Comparison of ENCODE assay signal across 14 mouse cellular contexts in the genomic region with DNA sequence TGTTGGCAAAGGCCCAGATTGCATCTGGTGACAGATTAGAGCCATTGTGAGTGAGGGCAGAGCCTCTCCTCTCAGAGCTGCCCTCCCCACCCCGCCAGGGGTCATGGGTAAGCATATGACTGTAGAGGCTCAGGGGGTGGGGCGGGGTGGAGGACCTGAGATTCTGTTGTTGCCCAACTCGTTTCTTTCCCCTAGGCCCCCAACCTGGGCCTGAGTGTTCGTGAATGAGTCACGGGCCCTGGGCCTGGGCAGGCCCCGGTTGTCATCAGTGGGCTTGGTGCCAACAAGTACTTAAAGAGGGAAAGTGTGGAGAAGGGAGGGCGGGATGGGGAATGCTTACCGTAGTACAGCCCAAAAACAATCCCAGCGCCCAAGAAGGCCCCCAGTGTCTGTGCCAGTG. TPM values are rescaled to one million over a fixed set of nuclear protein-coding genes. Genes with fewer than 3 reads are reported as not detected.
DNase-seq lines count a peak whose midpoint lies in the region; ATAC-seq lines count a peak whose summit lies in the region.
"Had no signal": no experiment of that assay in that cellular context is flagged by ENCODE, and none has a peak within 500 bp of the region (broad histone marks: within the 10 kb centered on the region; RNA-seq: fewer than 3 reads in every experiment).

No protein-coding gene starts in this region.

- 60% methylated on average over 9 of the region's 9 CpGs for WGBS in embryonic facial prominence, embryonic 14.5 days
- WGBS in embryonic facial prominence, embryonic 10.5 days: 84% methylated on average over 9 of the region's 9 CpGs
- WGBS in liver, embryonic 11.5 days: 80% methylated on average over 9 of the region's 9 CpGs

- H3K9ac ChIP-seq in embryonic facial prominence, embryonic 14.5 days (ENCODE audit: low read depth, low read length): no peak overlapping the region
- no peak overlapping the region for H3K9ac ChIP-seq in liver, embryonic 11.5 days (ENCODE audit: low read depth, low read length)
- H3K9ac ChIP-seq: neural tube, embryonic 12.5 days had no signal

- no peak overlapping the region for H3K4me2 ChIP-seq in embryonic facial prominence, embryonic 14.5 days (ENCODE audit: low read depth, low read length)
- H3K4me2 ChIP-seq in liver, embryonic 11.5 days: no peak overlapping the region
- H3K4me2 ChIP-seq: neural tube, embryonic 12.5 days had no signal

- no peak overlapping the region for H3K4me3 ChIP-seq in embryonic facial prominence, embryonic 14.5 days (ENCODE audit: low read depth, low read length)
- H3K4me3 ChIP-seq in embryonic facial prominence, embryonic 10.5 days: no peak overlapping the region
- no peak overlapping the region for H3K4me3 ChIP-seq in liver, embryonic 11.5 days (ENCODE audit: low read depth, low read length)
- H3K4me3 ChIP-seq: neural tube, embryonic 12.5 days had no signal

- no peaks in the 10 kb centered on the region for H3K36me3 ChIP-seq in embryonic facial prominence, embryonic 14.5 days (ENCODE audit: control insufficient read depth, insufficient read depth, low read length)
- no peaks in the 10 kb centered on the region for H3K36me3 ChIP-seq in embryonic facial prominence, embryonic 10.5 days (replicated peaks)
- no peaks in the 10 kb centered on the region for H3K36me3 ChIP-seq in liver, embryonic 11.5 days (ENCODE audit: control insufficient read depth, insufficient read depth, low read length)
- H3K36me3 ChIP-seq: neural tube, embryonic 12.5 days had no signal

- no peak overlapping the region for H3K27ac ChIP-seq in embryonic facial prominence, embryonic 14.5 days (replicated peaks; ENCODE audit: low read depth, low read length)
- H3K27ac ChIP-seq in embryonic facial prominence, embryonic 10.5 days (replicated peaks): no peak overlapping the region
- H3K27ac ChIP-seq in liver, embryonic 11.5 days (ENCODE audit: low read depth, low read length): no peak overlapping the region
- H3K27ac ChIP-seq: neural tube, embryonic 12.5 days had no signal

- peak; percentile 88 for DNase-seq in embryonic facial prominence, embryonic 14.5 days (ENCODE audit: low spot score)
- DNase-seq in embryonic facial prominence, embryonic 10.5 days (ENCODE audit: low spot score): no peak
- peak; percentile 85 for DNase-seq in 3134 (ENCODE audit: extremely low read depth, insufficient read length, low spot score)
- DNase-seq in adrenal gland, postnatal 36 days: peak; percentile 65 to 69
- peak; percentile 41 for DNase-seq in lung, postnatal 25 days (ENCODE audit: low spot score)
- no peak for DNase-seq in liver, embryonic 11.5 days (ENCODE audit: low spot score)
- no peak for DNase-seq in cerebellum, postnatal 14 days
- DNase-seq in layer of hippocampus, postnatal 10 days (ENCODE audit: low spot score in 2 of 2): no peak
- DNase-seq: cerebellum, adult 8-10 months; gastrocnemius, postnatal 14 days had no signal

- peak; percentile 58; the same call in 1 of the 2 replicates for ATAC-seq in embryonic facial prominence, embryonic 14.5 days (ENCODE audit: low read depth)
- no peak for ATAC-seq in liver, embryonic 11.5 days (replicated peaks; ENCODE audit: low FRiP score)
- ATAC-seq: activated CD4-positive, CD25-positive, alpha-beta regulatory T cell, adult 4 months had no signal

- no peaks in the 10 kb centered on the region for H3K9me3 ChIP-seq in embryonic facial prominence, embryonic 14.5 days (ENCODE audit: control insufficient read depth, low read length)
- no peaks in the 10 kb centered on the region for H3K9me3 ChIP-seq in embryonic facial prominence, embryonic 10.5 days
- no peaks in the 10 kb centered on the region for H3K9me3 ChIP-seq in liver, embryonic 11.5 days (ENCODE audit: control insufficient read depth, low read length)
- H3K9me3 ChIP-seq: neural tube, embryonic 12.5 days had no signal

- peaks cover 8% of the 10 kb centered on the region for H3K4me1 ChIP-seq in embryonic facial prominence, embryonic 14.5 days (ENCODE audit: control insufficient read depth, insufficient read depth, low read length)
- H3K4me1 ChIP-seq in embryonic facial prominence, embryonic 10.5 days: peaks cover 49% of the 10 kb centered on the region
- H3K4me1 ChIP-seq in liver, embryonic 11.5 days (replicated peaks; ENCODE audit: control insufficient read depth, insufficient read depth, low read length): peaks cover 43% of the 10 kb centered on the region

- peaks cover 21% of the 10 kb centered on the region for H3K27me3 ChIP-seq in embryonic facial prominence, embryonic 14.5 days (replicated peaks; ENCODE audit: control insufficient read depth, insufficient read depth, low read length)
- peaks cover 49% of the 10 kb centered on the region for H3K27me3 ChIP-seq in embryonic facial prominence, embryonic 10.5 days (replicated peaks; ENCODE audit: low read depth, poor library complexity, severe bottlenecking)
- H3K27me3 ChIP-seq in liver, embryonic 11.5 days (replicated peaks; ENCODE audit: control insufficient read depth, insufficient read depth, low read length): peaks cover 28% of the 10 kb centered on the region

RNA-seq across cellular contexts. Expression of gene Aqp3, which starts 3.6 kb away (rescaled TPM):
- 18.4 and 20.4 TPM in 2 replicates for polyA plus RNA-seq in embryonic facial prominence, embryonic 14.5 days (2014; fragmentation: Nextera tagmentation; extraction: Ambion mirVana)
- polyA plus RNA-seq in embryonic facial prominence, embryonic 10.5 days (2016; fragmentation: Nextera tagmentation; extraction: Ambion mirVana): 2.9 and 4.5 TPM in 2 replicates
- under 1 TPM in 1 of 2 experiments, not detected in 1; 0.23 TPM for total RNA-seq in adrenal gland, postnatal 36 days (2021)
- polyA plus RNA-seq in liver, embryonic 11.5 days (2014; fragmentation: Nextera tagmentation; extraction: Ambion mirVana): 12.7 and 15.7 TPM in 2 replicates
- under 1 TPM in 1 of 2 experiments, not detected in 1; 0.67 TPM for total RNA-seq in layer of hippocampus, postnatal 10 days (2021)
- total RNA-seq: gastrocnemius, postnatal 14 days; megakaryocyte progenitor cell, adult 5-6 weeks had no signal

RNA-seq across cellular contexts. Expression of gene Nol6, which starts 29.9 kb away (rescaled TPM):
- polyA plus RNA-seq in embryonic facial prominence, embryonic 14.5 days (2014; fragmentation: Nextera tagmentation; extraction: Ambion mirVana): 24.9 and 29.4 TPM in 2 replicates
- 34.5 and 36.8 TPM in 2 replicates for polyA plus RNA-seq in embryonic facial prominence, embryonic 10.5 days (2016; fragmentation: Nextera tagmentation; extraction: Ambion mirVana)
- total RNA-seq in adrenal gland, postnatal 36 days (2021): 10 to 100 TPM; 58.0 to 61.8 TPM
- polyA plus RNA-seq in liver, embryonic 11.5 days (2014; fragmentation: Nextera tagmentation; extraction: Ambion mirVana): 35.8 and 39.8 TPM in 2 replicates
- total RNA-seq in layer of hippocampus, postnatal 10 days (2021): 10 to 100 TPM; 86.2 to 87.7 TPM

RNA-seq across cellular contexts. Expression of gene Ube2r2, which starts 41.2 kb away (rescaled TPM):
- 83.7 and 90.7 TPM in 2 replicates for polyA plus RNA-seq in embryonic facial prominence, embryonic 14.5 days (2014; fragmentation: Nextera tagmentation; extraction: Ambion mirVana)
- polyA plus RNA-seq in embryonic facial prominence, embryonic 10.5 days (2016; fragmentation: Nextera tagmentation; extraction: Ambion mirVana): 95.7 and 96.7 TPM in 2 replicates
- 100 to 1,000 TPM; 103 to 115 TPM for total RNA-seq in adrenal gland, postnatal 36 days (2021)
- polyA plus RNA-seq in liver, embryonic 11.5 days (2014; fragmentation: Nextera tagmentation; extraction: Ambion mirVana): 46.7 and 49.2 TPM in 2 replicates
- total RNA-seq in layer of hippocampus, postnatal 10 days (2021): 10 to 100 TPM; 84.2 to 84.4 TPM

RNA-seq across cellular contexts. Expression of gene Aqp7, which starts 46.4 kb away (rescaled TPM):
- 0.18 and 0.74 TPM in 2 replicates for polyA plus RNA-seq in embryonic facial prominence, embryonic 14.5 days (2014; fragmentation: Nextera tagmentation; extraction: Ambion mirVana)
- polyA plus RNA-seq in embryonic facial prominence, embryonic 10.5 days (2016; fragmentation: Nextera tagmentation; extraction: Ambion mirVana): 0.06 TPM in 1 of 2 replicates, not detected in the other
- 10 to 100 TPM; 22.9 to 26.1 TPM for total RNA-seq in adrenal gland, postnatal 36 days (2021)
- polyA plus RNA-seq in liver, embryonic 11.5 days (2014; fragmentation: Nextera tagmentation; extraction: Ambion mirVana): 0.86 and 1.2 TPM in 2 replicates
- under 1 TPM in 1 of 2 experiments, not detected in 1; 0.20 TPM for total RNA-seq in layer of hippocampus, postnatal 10 days (2021)
- total RNA-seq: megakaryocyte progenitor cell, adult 5-6 weeks had no signal
- polyA plus RNA-seq: C2C12; neural tube, embryonic 12.5 days had no signal

Comparison
In these comparisons a context has a peak if more than half of its experiments do, and no peak if none do; other contexts are left out.
1. DNase-seq: peak in embryonic facial prominence, embryonic 14.5 days (single experiment), 3134 (single experiment), adrenal gland, postnatal 36 days (2 of 2) and lung, postnatal 25 days (single experiment); none in embryonic facial prominence, embryonic 10.5 days (single experiment), liver, embryonic 11.5 days (single experiment), cerebellum, postnatal 14 days (0 of 2) and layer of hippocampus, postnatal 10 days (0 of 2).